Mouse (Mus musculus) lung, postnatal 4 days (tissue): ENCODE data around the gene Chst11.

ENCODE experiments used
- DNase-seq, 2 experiments: peaks; one replicate each; pipeline ENCODE4 v3.0.0; 2021

The Chst11 gene

DNA sequence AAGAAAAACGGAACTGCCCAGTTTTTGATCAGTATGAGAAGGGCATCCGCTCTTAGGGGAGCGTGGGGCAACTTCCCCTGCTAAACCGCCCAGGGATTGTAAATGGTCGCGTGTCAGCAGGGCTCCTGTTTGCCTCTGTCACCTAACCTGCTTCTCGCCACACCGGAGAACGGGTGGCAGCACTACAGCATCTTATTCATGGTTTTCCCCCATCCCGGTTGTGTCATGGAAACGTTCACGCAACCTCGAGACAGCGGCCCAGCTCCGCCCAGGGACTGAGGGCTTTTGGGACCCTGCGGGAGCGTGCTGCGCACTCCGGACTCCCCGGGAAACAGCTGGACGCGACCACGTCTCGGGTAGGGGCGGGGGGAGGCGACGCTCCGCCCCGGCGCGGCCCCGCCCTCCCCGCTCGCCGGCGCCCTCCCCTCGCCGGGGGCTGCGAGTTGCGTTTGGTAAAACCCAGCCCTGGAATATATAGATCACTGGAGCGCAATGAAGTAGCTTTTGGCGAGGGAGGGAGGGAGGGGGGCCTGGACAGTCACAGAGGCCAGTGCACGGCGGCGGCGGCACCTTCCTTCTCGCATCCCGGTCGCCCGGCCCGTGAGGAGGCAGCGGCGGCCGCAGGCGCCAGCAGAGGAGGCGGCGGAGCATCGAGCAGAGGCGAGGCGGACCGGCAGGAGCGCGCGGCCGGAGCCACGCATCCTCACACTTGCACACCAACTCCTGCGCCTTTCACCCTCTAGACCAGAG, at the start of gene Chst11:
Gene Chst11, plus strand, starts transcription at position 549 of the 750 bp plus-strand sequence.
- DNase-seq: peak; percentile 76 to 86

DNA sequence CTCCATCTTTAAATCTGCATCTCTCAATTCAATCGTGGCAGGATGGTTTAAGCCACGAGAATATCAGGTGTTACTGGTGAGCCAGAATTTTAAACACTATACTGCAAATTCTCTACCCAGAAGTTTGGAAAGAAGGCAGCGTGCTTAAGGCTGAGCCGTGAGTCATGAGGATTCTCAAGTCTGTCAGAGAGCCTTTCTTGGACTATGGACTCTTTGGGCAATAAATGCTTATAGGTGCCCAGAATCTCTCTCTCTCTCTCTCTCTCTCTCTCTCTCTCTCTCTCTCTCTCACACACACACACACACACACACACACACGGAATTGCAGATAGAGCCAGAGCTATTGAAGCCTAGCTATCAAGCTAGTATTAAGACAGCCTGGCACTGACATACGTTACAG, 49.5 kb upstream of the Chst11 start:
- no peak for DNase-seq

DNA sequence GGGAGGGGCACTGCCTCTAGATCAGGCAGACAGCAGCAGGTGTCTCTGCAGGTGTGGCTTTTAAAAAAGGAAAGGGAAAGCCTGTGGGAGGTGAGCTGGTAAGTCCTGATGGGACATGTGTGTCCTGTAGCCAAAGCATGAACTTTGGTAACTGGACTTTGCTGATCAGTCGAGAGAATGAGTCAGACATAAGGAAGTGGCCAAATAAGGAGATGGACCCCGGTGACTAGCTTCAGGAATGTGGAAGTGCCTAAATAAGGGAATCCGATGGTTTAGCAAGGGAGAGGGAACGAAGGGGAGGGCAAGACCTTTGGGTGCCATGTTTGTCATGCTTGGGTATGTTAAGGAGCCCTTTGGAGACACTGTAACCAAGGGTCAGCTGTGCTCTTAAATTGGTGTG, 31.9 kb upstream of the Chst11 start:
- no peak for DNase-seq

DNA sequence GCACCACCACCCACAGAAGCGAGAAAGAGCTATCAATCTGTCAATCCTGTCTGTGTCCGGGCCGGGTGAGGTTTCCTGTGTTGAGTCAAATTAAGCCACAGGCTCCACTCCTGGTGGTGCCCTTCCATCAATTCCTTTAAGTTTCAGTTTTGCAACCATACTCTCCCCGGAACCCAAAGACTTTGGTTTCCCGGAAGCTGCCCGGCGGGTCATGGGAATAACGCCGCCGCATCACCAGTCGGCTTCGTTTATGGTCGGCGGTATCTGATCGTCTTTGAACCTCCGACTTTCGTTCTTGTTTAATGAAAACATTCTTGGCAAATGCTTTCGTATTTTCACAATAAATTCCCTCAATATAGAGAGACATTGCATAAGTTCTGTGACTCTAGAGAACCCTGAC, 30.2 kb upstream of the Chst11 start:
- no peak for DNase-seq

DNA sequence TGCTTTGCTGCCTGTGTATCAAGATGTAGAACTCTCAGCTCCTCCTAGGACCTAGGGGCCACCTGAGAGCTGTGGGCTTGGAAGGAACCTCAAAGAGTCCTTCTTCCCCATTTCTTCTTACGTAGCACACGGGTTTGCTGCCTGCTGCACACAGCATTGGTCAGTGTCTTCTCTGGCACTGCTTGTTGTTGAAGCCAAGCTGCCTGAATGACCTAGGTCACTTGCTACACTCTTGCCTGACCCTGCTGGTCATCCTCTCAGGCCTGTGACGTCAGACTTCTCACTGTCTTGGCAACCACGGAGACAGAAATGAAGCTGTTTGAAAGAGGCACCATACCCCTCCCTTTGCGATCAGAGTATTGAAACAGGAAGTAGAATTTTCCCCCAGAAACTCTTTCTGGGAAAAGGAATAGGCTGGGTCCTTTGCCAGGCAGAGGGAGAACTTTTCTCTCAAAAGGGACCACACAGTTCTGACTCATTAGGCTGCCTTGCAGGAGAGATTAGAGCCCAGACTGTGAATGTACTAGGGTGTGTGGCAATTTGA, 27.0 kb upstream of the Chst11 start:
- DNase-seq: peak; percentile 44 to 47

DNA sequence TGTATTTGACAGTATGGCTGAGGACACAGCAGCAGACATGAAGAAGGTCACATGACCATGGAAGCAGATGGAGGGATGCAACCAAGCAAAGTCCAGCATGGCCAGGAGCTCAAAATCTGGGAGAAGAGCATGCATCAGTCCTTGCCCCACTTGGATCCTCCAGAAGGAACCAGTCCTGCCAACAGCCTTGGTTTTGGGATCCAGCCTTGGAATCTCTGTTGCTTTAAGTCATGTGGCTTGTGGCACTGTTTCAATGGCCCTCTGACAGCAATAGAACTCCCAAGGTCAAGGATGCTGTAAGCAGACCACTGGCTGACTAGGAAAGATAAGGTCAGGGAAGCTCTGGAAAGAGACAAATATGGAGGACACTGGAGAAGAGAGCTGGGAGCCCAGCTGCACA, 26.0 kb upstream of the Chst11 start:
- DNase-seq: no peak

DNA sequence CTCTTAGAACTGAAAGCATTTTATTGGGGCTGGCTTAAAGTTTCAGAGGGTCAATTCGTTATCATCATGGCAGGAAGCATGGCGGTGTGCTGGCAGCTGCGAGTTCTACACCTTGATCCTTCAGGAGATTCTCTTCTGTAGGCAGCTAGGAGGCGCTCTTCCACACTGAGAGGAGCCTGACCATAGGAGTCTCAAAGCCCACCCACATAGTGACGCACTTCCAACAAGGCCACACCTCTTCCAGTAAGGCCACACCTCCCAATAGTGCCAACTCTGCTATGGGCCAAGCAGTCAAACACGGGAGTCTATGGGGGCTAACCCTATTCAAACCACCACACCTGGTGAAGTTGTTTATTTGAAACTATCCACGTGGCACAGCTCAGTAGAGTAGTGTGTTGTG, 24.0 kb upstream of the Chst11 start:
- peak in 1 of 2 experiments; percentile 32 for DNase-seq

DNA sequence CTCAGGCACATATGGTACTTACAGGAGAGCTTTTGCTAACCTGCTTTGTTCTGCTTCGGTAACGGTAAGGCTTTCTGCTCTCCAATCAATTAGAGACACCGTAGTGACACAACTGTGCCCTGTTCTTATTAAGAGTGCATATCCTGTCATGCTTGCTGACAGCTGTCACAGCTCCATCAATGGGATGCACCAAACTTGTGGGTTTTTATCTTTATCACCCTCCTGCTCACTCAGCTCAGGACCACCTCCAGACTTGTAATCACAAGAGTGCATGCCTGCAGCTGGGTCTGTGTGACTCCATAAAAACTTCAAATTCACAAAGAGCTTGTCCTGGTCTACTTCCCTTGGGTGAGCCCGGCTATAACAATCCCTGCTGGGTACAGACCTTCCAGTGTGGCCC, 23.3 kb upstream of the Chst11 start:
- DNase-seq: no peak

DNA sequence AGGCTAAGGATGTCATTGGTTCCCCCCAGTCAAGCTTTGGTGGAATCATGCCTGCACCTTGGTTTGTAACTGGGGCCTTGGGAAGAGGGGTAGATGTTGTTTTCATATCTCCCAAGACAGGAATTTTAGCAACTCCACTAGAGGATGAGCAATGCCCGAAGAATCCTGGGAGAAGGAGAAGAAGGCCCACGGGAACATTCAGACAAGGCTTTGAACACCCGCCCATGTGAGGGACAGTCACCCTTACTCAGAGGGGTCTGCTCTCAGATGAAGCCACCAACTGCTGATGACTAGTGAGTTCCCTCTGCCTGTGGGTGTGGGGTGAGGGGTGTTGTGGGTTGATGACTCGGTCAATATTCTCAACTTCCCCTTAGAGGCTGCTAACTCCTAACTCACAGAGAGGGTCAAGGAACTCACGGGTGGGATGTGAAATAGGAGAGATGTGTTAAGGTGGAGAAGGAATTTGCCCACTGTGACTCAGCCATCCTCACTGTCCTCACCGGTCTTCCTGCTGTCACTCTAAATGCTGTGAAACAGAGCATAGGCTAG, 22.8 kb upstream of the Chst11 start:
- DNase-seq: no peak

DNA sequence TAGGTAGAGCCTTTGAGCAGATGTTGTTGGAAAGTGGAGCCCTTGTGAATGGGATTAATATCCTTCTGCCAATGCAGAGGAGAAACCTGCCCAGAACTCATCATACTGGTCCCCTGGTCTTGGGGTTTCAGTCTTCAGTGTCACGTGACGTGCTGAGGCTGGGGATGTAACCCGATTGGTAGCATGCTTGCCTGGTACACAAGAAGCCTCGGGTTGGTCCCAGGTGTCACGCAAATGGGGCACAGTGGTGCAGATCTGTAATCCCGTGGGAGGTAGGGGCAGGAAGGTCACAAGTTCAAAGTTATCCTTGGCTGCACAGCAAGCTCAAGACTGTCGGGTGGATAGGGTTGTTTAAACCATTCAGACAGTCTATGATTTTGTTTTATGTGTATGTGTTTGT, 20.8 kb upstream of the Chst11 start:
- no peak for DNase-seq

DNA sequence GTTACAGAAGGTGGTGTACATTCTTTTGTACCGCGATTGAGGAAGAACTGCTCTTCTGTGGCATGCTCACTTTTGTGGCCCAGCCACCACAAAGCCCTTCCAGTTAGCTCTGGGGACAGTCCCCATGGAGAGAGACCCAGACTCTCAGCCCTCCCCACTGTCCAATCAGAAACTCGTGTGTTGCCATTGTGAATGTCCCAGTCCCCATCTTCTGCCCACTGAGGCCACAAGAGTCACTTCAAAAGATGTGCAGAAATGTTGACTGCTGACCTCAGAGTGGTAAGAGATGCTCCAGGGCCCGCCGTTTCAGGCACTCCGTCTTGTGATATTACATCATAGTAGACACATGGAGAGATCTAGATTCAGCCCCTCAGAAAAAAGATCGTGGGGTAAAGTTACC, 18.6 kb upstream of the Chst11 start:
- no peak for DNase-seq

DNA sequence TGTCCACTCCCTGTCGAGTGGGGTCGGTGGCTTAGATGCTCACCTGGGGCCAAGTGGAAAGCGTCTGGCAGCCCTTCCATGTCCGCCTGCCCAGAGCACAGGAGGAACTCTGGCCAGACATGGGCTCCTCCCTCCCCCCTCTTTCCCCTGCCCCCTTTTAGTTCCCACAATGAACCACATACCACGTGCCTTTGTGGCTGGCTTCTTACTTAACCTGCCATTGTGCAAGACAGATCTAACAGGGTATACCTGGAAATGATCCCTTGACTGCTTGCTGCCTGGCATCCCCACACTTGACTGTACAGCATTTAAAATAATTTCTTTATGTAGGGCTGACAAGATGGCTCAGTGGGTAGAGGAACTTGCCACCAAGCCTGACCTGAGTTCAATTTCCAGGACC, 15.7 kb upstream of the Chst11 start:
- no peak for DNase-seq

DNA sequence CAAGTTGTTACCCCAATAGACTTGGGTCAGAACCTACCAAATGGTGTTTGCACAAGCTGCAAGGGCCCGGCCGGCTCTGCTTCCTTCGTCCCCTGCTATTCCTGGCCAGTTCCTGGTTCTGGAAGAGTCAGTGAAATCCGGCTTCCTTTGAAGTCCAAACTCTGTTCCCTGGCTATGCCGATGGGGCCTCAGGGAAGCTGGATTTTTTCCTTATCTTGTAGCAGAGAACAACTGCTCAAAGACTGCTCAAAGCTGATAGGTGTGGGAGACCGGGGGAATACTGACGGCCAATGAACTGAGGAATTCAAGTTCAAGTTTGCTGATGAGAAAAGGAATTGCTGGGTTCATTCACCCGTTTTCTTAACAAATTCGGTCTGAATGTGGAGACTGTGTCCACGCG, 13.7 kb upstream of the Chst11 start:
- no peak for DNase-seq

DNA sequence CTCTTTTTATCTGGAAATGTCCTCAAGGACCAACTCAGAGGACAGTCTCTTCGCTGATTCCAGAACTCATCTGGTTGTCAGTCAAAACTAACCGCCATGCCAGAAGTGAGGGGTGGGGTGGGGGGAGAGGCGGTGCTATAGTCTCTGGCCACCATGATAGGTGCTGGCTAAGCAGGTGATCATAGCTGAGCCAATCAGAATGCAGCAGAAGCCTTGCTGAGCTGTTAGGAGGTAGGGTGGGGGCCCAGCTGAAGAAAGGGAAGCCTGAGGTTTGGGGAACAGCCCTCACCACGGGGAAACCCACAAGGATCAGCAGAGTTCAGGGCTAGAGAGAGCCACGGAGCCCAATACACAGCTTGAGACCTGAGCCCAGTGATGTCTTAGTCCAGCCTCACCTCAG, 11.1 kb upstream of the Chst11 start:
- peak in 1 of 2 experiments; percentile 36 for DNase-seq

DNA sequence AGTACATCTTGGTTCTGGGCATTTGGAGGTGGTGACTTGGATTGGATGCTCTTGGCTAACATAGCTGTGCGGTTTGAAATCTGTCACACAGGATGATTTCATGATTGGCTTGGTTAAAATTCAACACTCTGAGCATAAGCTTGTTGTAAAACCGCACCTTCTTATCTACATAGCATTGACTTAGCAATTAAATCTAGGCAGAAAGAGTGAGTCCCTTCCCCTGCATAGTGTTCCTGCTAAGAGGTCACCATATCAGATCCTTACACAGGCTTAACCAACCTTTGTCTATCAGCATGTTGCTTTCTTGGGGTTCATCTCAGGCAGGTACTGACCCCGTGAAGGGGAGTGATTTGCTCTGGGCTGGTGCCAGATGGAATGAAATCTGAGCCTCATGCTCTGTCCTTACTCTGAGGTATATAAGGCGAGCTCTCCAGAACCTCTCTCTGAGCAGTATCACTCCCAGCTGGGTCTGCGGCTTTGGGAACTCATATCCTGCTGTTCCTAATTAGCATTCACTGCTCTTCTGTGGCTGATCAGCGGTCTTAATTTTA, 10.6 kb upstream of the Chst11 start:
- no peak for DNase-seq

DNA sequence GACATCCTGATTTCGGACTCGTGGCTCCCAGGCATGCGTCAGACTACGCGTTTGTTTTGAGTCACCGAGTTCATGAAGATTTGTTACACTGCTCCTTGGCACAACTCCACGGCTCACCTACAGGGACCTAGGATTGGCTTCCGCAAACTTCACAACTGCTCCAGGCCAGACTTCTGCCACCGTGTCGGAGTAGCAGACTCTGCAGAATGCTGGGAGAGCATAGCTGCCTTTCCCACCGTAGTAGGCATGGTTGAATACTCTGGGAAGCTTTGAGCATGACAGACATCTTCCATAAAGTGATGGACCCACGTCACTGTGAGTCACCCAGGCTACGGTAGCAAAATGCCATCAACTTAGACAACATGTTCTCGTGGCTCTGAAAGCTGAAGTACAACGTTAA, 9.5 kb upstream of the Chst11 start:
- no peak for DNase-seq

DNA sequence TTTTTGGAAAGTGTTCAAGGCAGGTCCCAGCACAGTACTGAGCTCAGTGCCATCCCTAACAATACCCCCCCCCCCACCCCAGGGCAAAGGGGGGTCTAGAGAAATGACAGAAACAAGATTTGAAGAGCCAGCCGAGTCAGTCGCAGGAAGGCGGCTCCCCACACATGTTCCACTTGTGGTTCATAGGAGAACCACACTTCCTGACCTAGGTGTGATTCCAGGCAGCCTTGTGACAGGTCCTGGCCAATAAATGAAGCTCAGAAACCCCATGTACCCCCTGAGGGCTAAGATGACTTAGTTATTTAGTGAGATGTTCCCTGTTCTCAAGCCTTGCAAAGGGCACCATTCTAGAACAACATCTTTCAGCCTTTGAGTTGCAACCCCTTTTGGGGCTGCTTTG, 3.0 kb upstream of the Chst11 start:
- no peak for DNase-seq

DNA sequence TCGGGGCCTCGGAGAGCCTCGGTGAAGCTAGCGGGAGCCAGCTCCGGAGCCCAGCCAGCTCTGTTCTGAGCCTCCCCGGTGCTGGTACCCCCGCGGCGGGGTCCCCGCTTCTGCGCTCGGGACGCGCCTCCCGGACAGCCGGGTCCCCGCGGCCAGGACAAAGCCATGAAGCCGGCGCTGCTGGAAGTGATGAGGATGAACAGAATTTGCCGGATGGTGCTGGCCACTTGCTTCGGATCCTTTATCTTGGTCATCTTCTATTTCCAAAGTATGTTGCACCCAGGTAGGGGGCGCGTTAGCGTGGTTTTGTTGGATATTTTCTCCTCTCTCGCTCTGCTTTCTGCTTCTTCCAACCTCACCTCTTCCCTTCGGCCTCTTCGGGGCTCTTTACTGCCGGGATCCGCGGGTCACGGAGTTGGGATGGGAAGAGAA, 418 bp downstream of the Chst11 start:
- peak in 1 of 2 experiments; percentile 31 for DNase-seq

DNA sequence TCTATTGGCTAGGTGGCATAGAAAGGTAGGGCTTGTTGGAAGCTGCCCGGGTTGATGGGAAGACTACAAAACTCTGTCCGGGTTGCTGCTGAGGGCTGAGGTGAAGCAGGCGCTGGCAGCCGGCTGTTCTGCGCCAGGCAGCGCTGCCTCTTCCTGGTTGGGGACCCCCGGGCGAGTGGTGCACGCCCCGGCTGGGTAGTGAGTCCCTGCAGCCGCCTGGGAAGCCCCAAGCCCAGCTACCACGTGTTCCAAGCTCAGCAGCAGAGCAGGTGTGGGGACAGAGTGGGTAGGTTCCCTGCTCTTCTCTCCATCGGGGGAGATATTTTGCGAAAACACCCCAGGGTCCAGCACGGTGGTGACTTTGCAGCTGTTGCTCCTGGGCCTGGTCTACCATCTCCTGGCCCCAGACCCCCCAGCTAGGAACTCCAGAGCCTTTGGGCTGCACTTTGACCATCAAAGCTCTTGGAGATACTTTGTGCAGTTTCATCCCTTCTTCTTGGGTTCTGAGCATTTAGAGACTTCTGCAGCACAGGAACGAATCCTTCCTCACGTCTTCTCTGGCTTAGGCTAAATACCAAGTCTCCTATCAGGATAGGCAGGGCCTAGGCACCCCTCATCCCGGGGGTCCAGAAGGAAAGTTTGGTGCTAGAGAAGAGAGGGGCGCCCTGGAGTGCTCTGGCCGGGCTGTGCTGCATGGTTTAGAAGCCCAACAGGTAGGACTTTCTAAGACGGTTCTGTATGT, 1.1 kb downstream of the Chst11 start:
- DNase-seq: no peak

DNA sequence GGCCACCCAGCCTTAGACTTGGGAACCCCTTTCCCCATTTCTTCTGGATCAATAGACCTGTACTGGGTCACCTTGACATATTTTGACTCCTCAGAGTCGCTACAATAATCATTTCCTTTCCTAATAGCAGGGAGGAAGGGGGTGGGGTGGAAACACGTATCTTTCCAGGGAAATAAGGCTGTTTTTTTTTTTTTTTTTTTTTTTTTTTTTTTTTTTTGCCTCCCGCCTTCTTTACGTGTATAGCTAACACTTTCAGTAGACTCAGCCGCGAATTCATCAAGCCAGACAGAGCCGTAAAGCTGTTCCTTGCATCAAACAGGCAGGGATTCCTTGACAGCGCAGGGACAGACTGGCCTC, 1.7 kb downstream of the Chst11 start:
- DNase-seq: no peak

DNA sequence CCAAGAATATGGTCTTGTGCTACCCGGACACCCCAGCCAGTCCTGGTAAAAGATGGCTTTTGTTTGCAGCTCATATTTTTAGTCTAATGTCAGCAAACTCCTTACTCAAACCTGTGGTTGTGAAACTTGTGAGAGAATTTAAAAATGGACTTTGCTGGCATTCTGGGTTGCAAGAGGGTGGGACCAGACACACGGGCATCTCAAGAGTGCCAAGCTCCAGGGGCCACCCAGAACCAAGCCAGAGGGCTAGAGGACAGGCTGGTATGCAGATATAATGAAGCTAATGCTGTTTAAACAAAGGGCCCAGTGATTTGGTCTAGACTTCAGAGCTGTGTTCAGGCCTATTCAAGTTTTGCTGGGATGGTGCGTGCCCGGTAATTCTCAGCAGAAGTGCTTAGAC, 2.1 kb downstream of the Chst11 start:
- no peak for DNase-seq

DNA sequence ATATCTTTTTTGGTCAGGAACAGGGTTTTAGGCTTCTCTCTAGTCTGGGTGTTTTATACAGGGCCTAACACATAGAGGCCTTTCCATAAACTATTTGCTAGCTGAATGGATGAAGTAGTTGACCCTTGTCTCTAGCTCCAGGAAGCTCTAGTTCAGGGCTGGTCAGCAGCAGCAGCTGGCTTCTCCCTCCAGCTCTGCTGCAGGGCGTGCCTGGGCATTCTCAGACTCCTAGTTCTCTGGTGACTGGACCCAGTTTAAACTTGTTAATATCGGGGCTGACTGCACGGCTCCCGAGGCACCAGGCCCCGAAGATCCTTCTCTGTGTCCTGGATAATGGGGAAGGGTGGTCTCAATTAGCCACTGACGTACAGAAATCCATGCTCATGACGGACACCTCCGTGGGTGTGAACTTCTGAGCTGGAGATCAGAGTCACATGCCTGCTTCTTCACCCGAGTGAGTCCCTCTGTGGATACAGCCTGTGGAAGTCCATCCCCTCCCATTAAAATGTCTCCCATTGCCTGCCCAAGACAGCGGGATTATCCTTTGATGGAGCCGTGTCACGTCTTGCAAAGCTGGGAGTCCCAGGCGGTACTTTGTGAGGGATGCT, 4.2 kb downstream of the Chst11 start:
- no peak for DNase-seq

DNA sequence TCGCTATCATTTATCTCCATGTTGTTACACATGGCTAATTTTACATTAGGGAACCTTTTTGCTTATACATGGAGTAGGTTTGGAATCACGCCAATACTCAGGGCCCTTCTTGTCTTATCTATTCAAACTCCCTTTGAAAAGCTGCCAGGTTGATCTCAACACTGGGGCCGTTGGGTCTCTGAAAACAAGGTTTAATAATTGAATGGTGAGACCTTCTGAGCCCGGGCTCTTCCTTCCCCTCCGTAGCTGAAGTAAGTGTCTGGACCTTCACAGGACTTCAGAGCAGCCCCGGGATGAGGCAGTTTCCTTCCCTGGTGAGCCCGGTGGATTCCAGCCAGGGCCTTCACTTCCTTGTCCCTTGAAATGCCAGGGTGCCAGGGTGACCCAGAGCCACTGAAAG, 5.6 kb downstream of the Chst11 start:
- peak; percentile 31 to 62 for DNase-seq
